Mouse (Mus musculus) olfactory bulb, adult 2 months (tissue): ENCODE data around the gene Gm34653.

ENCODE experiments used
- CTCF ChIP-seq: fragments of 200-500 bp; IDR thresholded peaks from 2 replicates; pipeline ENCODE4 v1.5.1; 2012; ENCODE audit warnings: low read depth, mild to moderate bottlenecking, low read length, moderate library complexity; ENCODE audit not compliant: insufficient read depth
- POLR2A ChIP-seq: fragments of 200-500 bp; IDR thresholded peaks from 2 replicates; pipeline ENCODE4 v1.6.1; 2012; ENCODE audit warnings: mild to moderate bottlenecking, low read depth, low read length, moderate library complexity; ENCODE audit not compliant: insufficient read depth

DNA sequence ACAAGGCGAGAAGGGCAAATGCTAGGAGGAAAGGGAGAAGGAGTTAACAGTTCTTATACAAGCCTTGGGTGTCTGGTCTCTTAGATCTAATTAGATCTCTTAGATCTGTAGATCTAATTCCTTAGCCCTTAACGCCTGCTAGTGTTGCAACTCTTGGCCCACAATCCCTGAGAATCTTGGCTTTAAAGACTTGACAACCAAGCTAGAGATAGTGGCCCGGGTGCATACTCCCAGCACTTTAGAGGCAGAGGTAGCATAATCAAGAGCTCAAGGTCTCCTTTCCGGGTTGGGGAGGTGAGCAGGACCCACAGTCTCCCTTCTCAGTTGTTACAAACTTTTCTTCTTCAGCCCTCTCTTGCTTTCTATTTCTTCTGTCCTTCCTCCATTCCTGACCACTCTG lies 5.2 kb upstream of the Gm34653 start:
- TF ChIP-seq CTCF (no peak), POLR2A (no peak)
